Mouse (Mus musculus): Measurements from ENCODE around the gene Ascc3.
A peak's percentile ranks its signal among the peaks of the same experiment; 100 is the strongest.

Gene Ascc3

GRCm38 (mm10) chr10:50592355-50593293, at the start of gene Ascc3:
Ascc3 (plus strand) TSS chr10:50592669.
- peak; percentile 89 for DNase-seq (ENCODE audit: low spot score)

GRCm38 (mm10) chr10:50584721-50585120, 7.7 kb upstream of the Ascc3 start:
- DNase-seq (ENCODE audit: low spot score): no peak

- DNase-seq (ENCODE audit: low spot score): no peak
Measured at GRCm38 (mm10) chr10:50586556-50586955, 5.9 kb upstream of the Ascc3 start.

- no peak for DNase-seq (ENCODE audit: low spot score)
Measured at GRCm38 (mm10) chr10:50593371-50593770, 902 bp downstream of the Ascc3 start.

- no peak for DNase-seq (ENCODE audit: low spot score)
Measured at GRCm38 (mm10) chr10:50595340-50595739, 2.9 kb downstream of the Ascc3 start.

- DNase-seq (ENCODE audit: low spot score): no peak
Measured at GRCm38 (mm10) chr10:50604919-50605318, 12.4 kb downstream of the Ascc3 start.

- no peak for DNase-seq (ENCODE audit: low spot score)
Measured at GRCm38 (mm10) chr10:50613840-50614239, 21.4 kb downstream of the Ascc3 start.

GRCm38 (mm10) chr10:50625874-50626273, 33.4 kb downstream of the Ascc3 start:
- DNase-seq (ENCODE audit: low spot score): no peak

GRCm38 (mm10) chr10:50639607-50640006, 47.1 kb downstream of the Ascc3 start:
- no peak for DNase-seq (ENCODE audit: low spot score)

GRCm38 (mm10) chr10:50650612-50651011, 58.1 kb downstream of the Ascc3 start:
- peak; percentile 18 for DNase-seq (ENCODE audit: low spot score)

- DNase-seq (ENCODE audit: low spot score): no peak
Measured at GRCm38 (mm10) chr10:50653551-50653950, 61.1 kb downstream of the Ascc3 start.

GRCm38 (mm10) chr10:50657352-50657751, 64.9 kb downstream of the Ascc3 start:
- DNase-seq (ENCODE audit: low spot score): no peak

GRCm38 (mm10) chr10:50671517-50671916, 79.0 kb downstream of the Ascc3 start:
- no peak for DNase-seq (ENCODE audit: low spot score)

- no peak for DNase-seq (ENCODE audit: low spot score)
Measured at GRCm38 (mm10) chr10:50690324-50690723, 97.9 kb downstream of the Ascc3 start.

- no peak for DNase-seq (ENCODE audit: low spot score)
Measured at GRCm38 (mm10) chr10:50698836-50699433, 106.5 kb downstream of the Ascc3 start.

- DNase-seq (ENCODE audit: low spot score): no peak
Measured at GRCm38 (mm10) chr10:50701736-50702135, 109.3 kb downstream of the Ascc3 start.

- no peak for DNase-seq (ENCODE audit: low spot score)
Measured at GRCm38 (mm10) chr10:50702361-50702760, 109.9 kb downstream of the Ascc3 start.

- DNase-seq (ENCODE audit: low spot score): no peak
Measured at GRCm38 (mm10) chr10:50704202-50704601, 111.7 kb downstream of the Ascc3 start.

- no peak for DNase-seq (ENCODE audit: low spot score)
Measured at GRCm38 (mm10) chr10:50704898-50705297, 112.4 kb downstream of the Ascc3 start.

GRCm38 (mm10) chr10:50711286-50711685, 118.8 kb downstream of the Ascc3 start:
- no peak for DNase-seq (ENCODE audit: low spot score)

- no peak for DNase-seq (ENCODE audit: low spot score)
Measured at GRCm38 (mm10) chr10:50711765-50712164, 119.3 kb downstream of the Ascc3 start.

- DNase-seq (ENCODE audit: low spot score): no peak
Measured at GRCm38 (mm10) chr10:50733459-50733858, 141.0 kb downstream of the Ascc3 start.

GRCm38 (mm10) chr10:50762069-50762468, 169.6 kb downstream of the Ascc3 start:
- DNase-seq (ENCODE audit: low spot score): no peak
